Mouse (Mus musculus) liver, postnatal 0 days (tissue): ENCODE measurements around the gene Slc13a3.

Experiments
- CTCF ChIP-seq: sonication (generic); IDR thresholded peaks from 2 replicates; pipeline ENCODE4 v1.5.1; 2016; ENCODE audit warnings: antibody characterized with exemption, low read depth
- EP300 ChIP-seq: IDR thresholded peaks from 2 replicates; pipeline ENCODE4 v1.6.1; 2016; ENCODE audit warnings: antibody characterized with exemption, low read depth, mild to moderate bottlenecking

GRCm38 (mm10) chr2:165458189-165458588 is 14.8 kb downstream of the Slc13a3 start:
- TF ChIP-seq CTCF (no peak), EP300 (no peak)
